Mouse (Mus musculus) bone marrow macrophage, adult 2 months (primary cell): Measurements from ENCODE around the gene Dennd2c.

ENCODE experiments used
- CTCF ChIP-seq: IDR thresholded peaks from 2 replicates; pipeline ENCODE4 v1.5.1; 2012; ENCODE audit warnings: low read depth, mild to moderate bottlenecking, low read length, moderate library complexity
- POLR2A ChIP-seq: IDR thresholded peaks from 2 replicates; pipeline ENCODE4 v1.6.1; 2012; ENCODE audit warnings: mild to moderate bottlenecking, low read depth, low read length, borderline replicate concordance

- no peak for TF ChIP-seq POLR2A
- TF ChIP-seq CTCF = no peak
Measured at GRCm38 (mm10) chr3:103142366-103142765, 40.0 kb downstream of the Dennd2c start.
